Mouse (Mus musculus): ENCODE results near the gene Tnk2.
"Not testable (repeated sequence)": the region's sequence is repeated elsewhere in the genome, so short reads cannot be mapped to it uniquely, and the experiment has no call there.

Tnk2 gene

GRCm38 (mm10) chr16:32636871-32637521 lies 6.7 kb upstream of the Tnk2 start:
- no peak for DNase-seq

- peak; percentile 89 for DNase-seq
These were observed 5.2 kb upstream of the Tnk2 start for GRCm38 (mm10) chr16:32638476-32638875.

- peak; percentile 32 for DNase-seq
These were observed 3.6 kb upstream of the Tnk2 start for GRCm38 (mm10) chr16:32640096-32640495.

GRCm38 (mm10) chr16:32640683-32641082 lies 3.0 kb upstream of the Tnk2 start:
- not testable (repeated sequence) for DNase-seq

DNA sequence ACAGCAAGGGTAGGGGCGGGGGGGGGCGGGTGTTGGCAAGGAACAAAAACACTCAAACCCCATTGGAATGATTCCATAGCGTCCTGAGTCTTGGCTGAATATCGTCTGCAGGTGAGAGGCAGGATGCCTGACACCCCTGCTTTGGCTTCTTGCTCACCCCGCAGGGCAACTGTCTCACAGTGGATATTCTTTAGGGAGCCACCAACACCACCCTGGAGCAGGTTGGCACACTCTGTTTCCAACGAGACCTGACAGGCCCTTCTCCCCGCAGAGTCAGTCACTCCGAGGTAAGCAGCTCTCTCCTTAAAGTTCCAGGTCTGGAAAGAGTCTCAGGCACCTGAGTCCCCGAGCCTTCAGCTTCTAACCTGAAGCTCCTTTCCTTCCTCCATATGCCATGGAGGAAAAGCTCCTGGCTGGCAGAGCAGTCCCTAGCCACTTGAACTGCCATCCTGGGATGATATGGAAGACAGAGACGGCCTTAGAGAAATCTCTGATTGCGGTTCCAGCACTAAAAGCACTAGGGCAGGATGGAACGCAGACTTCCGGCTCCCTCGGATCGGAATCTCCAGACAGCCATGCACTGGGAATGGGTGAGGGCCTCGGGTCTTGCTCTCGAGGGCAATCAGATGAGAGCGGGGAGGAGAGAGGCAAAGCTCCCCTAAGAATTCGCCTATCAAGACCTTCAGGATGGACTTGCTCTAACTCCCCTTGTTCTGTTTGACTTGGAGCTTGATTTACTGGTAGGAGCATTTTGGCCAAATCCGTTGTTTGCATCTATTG lies 2.0 kb upstream of the Tnk2 start:
- DNase-seq: no peak

- DNase-seq: no peak
These were observed 1.4 kb upstream of the Tnk2 start for GRCm38 (mm10) chr16:32642280-32642679.

- DNase-seq: peak; percentile 62
These were observed 561 bp downstream of the Tnk2 start for GRCm38 (mm10) chr16:32644069-32644800.

DNA sequence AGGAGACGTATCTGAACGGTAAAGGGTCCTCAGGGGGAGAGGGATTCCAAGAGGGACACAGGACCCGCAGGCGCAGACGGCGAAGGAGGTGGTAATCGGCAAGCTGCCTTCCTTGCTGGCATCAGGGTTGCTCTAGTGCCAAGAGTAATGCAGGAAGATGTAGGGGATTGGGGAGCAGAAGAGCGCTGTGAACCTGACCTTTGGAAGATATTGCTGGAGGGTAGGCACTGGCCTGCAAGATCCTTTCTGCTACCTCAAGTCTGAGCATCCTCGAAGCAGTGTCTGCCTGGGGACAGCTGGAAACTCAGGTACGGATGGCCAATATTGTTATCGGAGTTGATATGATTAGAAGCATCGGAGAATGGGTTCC lies 1.1 kb downstream of the Tnk2 start:
- no peak for DNase-seq

GRCm38 (mm10) chr16:32645361-32645914 lies 1.8 kb downstream of the Tnk2 start:
- peak; percentile 57 for DNase-seq

DNA sequence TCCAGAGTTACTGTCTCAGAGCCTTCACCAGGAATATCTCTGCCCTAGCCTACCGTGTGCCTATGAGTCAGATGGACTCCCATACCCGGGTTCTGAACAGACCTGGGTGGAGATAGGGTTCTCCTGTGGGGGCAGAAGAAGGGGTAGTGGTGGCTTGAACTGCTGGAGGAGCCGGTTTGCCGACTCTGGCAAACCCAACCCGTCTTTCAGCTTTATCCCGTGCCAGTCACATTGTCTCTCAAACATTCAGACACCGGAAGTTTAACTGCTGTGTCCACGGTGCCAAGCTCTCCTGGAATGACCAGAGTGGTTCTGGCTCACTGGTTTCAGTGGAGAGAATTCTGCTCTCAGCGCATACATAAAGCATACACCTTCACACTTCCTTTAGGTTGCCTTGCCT lies 2.3 kb downstream of the Tnk2 start:
- DNase-seq: peak; percentile 25

DNA sequence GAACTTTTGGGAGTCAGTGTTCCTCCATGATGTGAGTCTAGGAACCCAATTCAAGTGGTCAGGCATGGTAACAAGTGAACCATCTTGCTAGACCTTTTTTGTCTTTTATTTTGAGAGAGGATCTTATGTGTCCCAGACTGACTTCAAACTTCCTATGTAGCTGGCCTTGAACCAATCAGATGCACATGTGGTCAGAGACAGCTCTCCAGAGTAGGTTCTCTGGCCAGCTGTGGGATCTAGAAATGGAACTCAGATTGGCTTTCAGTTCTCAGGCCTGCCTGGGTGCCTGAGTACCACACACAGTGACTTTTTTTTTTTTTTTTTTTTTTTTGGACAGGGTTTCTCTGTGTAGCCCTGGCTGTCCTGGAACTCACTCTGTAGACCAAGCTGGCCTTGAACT lies 4.0 kb downstream of the Tnk2 start:
- no peak for DNase-seq

GRCm38 (mm10) chr16:32650461-32650860 lies 6.8 kb downstream of the Tnk2 start:
- DNase-seq: no peak

DNA sequence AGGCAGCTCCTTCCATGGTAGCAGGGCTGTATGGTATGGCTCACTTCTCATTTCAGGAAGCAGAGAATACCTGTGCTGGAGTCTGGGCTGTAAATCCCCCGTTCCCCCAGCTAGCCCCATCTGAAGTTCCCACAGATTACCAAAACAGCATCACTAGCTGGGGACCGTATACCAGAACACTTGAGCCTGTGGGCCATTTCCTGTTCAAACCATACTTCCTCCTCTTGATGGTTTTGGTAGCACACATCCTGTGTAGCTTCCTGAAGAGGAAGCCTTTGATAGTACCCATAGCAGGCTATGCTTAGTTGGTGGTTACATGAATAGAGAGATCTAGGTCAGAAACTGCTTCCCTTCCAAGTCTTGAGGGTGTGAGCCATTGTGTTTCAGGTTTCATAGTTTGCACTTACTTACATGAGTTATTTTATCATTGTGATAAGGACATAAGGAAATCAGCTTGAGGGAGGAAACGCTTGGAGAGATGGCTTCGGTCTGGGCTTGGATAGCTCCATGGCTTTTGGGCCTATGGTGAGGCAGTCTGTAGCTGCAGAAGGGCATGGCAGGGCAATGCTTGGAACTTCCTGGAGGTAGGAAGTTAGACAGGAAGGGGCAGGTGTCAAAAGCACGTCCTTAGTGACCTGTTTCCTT lies 7.4 kb downstream of the Tnk2 start:
- peak; percentile 22 for DNase-seq

- DNase-seq: no peak
These were observed 10.5 kb downstream of the Tnk2 start for GRCm38 (mm10) chr16:32654071-32654733.

- no peak for DNase-seq
These were observed 11.9 kb downstream of the Tnk2 start for GRCm38 (mm10) chr16:32655534-32655933.

DNA sequence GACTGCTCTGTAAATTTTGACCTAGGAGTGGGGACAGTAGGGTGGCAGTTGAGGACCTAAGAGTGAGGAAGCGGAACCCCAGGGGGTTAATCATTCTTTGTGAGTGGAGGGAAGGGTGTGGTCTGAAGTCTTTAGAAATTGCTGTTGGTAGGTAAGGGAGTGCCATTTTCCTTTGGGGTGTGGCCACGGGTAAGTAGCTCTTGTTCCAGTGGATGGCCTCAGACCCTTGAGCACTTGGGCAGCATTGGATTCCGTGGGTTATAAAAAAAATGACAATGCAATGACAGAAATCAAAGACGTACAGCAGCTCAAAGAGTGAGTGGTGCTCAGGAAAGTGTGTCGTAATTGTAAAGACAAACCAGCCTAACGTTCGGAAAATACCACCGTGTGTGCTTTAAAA lies 12.6 kb downstream of the Tnk2 start:
- no peak for DNase-seq

DNA sequence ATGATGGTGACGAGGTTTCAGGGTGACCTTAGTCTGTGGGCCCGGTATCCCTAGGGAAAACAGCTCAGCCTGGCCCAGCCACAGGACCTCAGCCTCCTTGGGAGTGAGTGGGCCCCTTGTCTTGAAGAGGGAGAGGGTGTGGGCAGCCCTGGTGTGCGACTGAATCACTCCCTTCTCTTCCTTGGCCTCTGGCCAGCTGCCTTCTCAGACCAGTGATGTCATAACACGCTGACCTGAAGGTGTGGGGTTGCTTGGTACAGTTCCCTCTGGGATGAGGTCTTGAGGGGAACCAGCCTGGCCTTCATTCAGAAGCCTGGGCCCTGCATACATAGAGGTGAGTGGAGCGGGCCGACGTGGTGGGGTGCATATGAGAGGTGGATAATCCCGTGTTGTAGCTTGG lies 13.1 kb downstream of the Tnk2 start:
- peak; percentile 85 for DNase-seq

- DNase-seq: peak; percentile 66
These were observed 14.0 kb downstream of the Tnk2 start for GRCm38 (mm10) chr16:32657498-32658250.

GRCm38 (mm10) chr16:32658743-32659171 lies 15.1 kb downstream of the Tnk2 start:
- no peak for DNase-seq

- peak; percentile 90 for DNase-seq
These were observed 15.7 kb downstream of the Tnk2 start for GRCm38 (mm10) chr16:32659385-32659784.

DNA sequence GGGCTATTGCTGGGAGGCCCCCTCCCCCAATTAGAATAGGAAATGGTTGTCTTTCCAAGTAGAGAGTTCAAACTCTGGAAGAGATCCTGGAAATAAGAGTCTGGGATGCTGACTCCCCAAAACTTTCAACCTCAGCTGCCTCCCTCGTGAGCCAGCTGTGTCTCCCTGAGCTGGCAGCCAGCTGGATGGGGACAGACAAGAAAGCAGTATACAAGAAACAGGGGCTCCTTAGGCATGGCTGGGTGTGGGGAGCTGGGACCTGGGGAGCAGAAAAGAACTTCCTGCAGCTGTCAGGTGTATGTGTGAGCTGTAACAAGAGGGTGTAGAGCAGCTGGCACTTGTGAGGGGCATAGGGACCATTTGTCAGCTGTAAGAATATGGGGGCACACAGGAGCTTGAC lies 16.4 kb downstream of the Tnk2 start:
- no peak for DNase-seq
